Mouse (Mus musculus) stomach, postnatal 0 days (tissue): ENCODE results near the gene Tex261. TPM values are rescaled to one million over a fixed set of nuclear protein-coding genes. Genes with fewer than 3 reads are reported as not detected.

Source experiments
- ATAC-seq: fragments of 200-750 bp; cut with Nextera tagmentation; 2 replicates; pipeline ENCODE4 v1.8.0; 2017; ENCODE audit not compliant: low FRiP score, low TSS enrichment
- DNase-seq: peaks from one replicate; pipeline ENCODE4 v3.0.0-alpha.2; 2016; ENCODE audit warnings: low spot score
- H3K27ac ChIP-seq: fragments of 300-500 bp; sonication (generic); replicated peaks from 2 replicates; pipeline ENCODE4 v1.5.1; 2014; ENCODE audit warnings: mild to moderate bottlenecking, control low read depth
- H3K27me3 ChIP-seq: fragments of 300-500 bp; sonication (generic); 2 replicates; pipeline ENCODE4 v1.6.1; 2014; ENCODE audit warnings: low read length; ENCODE audit not compliant: control insufficient read depth, insufficient read depth
- H3K36me3 ChIP-seq: fragments of 300-500 bp; sonication (generic); 2 replicates; pipeline ENCODE4 v1.6.1; 2014; ENCODE audit warnings: low read length, mixed read lengths; ENCODE audit not compliant: control insufficient read depth, insufficient read depth
- H3K4me1 ChIP-seq: fragments of 300-500 bp; sonication (generic); replicated peaks from 2 replicates; pipeline ENCODE4 v1.6.1; 2014; ENCODE audit warnings: antibody characterized with exemption; ENCODE audit not compliant: control insufficient read depth, insufficient read depth
- H3K4me2 ChIP-seq: fragments of 300-500 bp; sonication (generic); replicated peaks from 2 replicates; pipeline ENCODE4 v1.6.1; 2014; ENCODE audit warnings: low read depth, mild to moderate bottlenecking, control low read depth, moderate library complexity
- H3K4me3 ChIP-seq: fragments of 300-500 bp; sonication (generic); 2 replicates; pipeline ENCODE4 v1.5.1; 2014; ENCODE audit warnings: low read depth, low read length, control low read depth
- H3K9ac ChIP-seq: fragments of 300-500 bp; sonication (generic); 2 replicates; pipeline ENCODE4 v1.6.1; 2014; ENCODE audit warnings: mild to moderate bottlenecking, low read length, control low read depth, mixed read lengths
- H3K9me3 ChIP-seq: fragments of 300-500 bp; sonication (generic); 2 replicates; pipeline ENCODE4 v1.6.1; 2016; ENCODE audit warnings: low read length; ENCODE audit not compliant: control insufficient read depth
- CTCF ChIP-seq: IDR thresholded peaks from 2 replicates; pipeline ENCODE4 v1.5.1; 2016; ENCODE audit warnings: antibody characterized with exemption, low read depth, mild to moderate bottlenecking, moderate library complexity
- EP300 ChIP-seq: optimal IDR thresholded peaks from 2 replicates; pipeline ENCODE3; 2016; ENCODE audit warnings: antibody characterized with exemption
- WGBS: fragments of 180-500 bp; shearing (Covaris S2); extraction: QIAGEN DNeasy Blood & Tissue Kit; methylation state at CpG from one replicate; pipeline ENCODE4 v1.1.7; 2014; 5-methylcytosine and 5-hydroxymethylcytosine counted together
- polyA plus RNA-seq: library from polyadenylated mRNA; unstranded; fragments of >200 nt; fragmentation: Nextera tagmentation; extraction: Ambion mirVana; gene quantifications from 2 replicates; pipeline ENCODE4 v1.2.1, GENCODE M21; 2015

The Tex261 gene
- polyA plus RNA-seq, 1 experiment from 2014 or later, result 74.7 TPM

GRCm38 (mm10) chr6:83722526-83722925 is 53.1 kb downstream of the Tex261 start:
- H3K4me2 ChIP-seq, result no peak overlapping the region
- ATAC-seq (no peak), DNase-seq (no peak)
- no peaks in the 10 kb centered on the region for H3K9me3 ChIP-seq
- H3K27me3 ChIP-seq, result peaks cover 18% of the 10 kb centered on the region; the same call in 1 of the 2 replicates
- no peak for TF ChIP-seq EP300
- TF ChIP-seq CTCF, result no peak
- no peaks in the 10 kb centered on the region for H3K4me1 ChIP-seq
- WGBS, result 17% methylated on average over 6 of the region's 6 CpGs
- no peak overlapping the region for H3K9ac ChIP-seq
- H3K4me3 ChIP-seq, result no peak overlapping the region
- H3K27ac ChIP-seq, result no peak overlapping the region
- H3K36me3 ChIP-seq, result no peaks in the 10 kb centered on the region

Other genes with a start within 250 kb of the Tex261 start
- gene Actg2, start 239.5 kb downstream of the Tex261 start, polyA plus RNA-seq, result 2,872 and 3,802 TPM in 2 replicates
- gene Stambp, start 203.1 kb downstream of the Tex261 start, polyA plus RNA-seq, result 26.4 and 26.9 TPM in 2 replicates
- 0.11 and 0.15 TPM in 2 replicates for gene Clec4f, start 119.6 kb downstream of the Tex261 start, polyA plus RNA-seq
- gene Cd207, start 98.0 kb downstream of the Tex261 start, polyA plus RNA-seq, result not detected in 2 replicates
- 0.07 TPM in 1 of 2 replicates, not detected in the other for gene Vax2, start 64.5 kb downstream of the Tex261 start, polyA plus RNA-seq
- 0.08 and 0.30 TPM in 2 replicates for gene Atp6v1b1, start 32.8 kb downstream of the Tex261 start, polyA plus RNA-seq
- not detected in 2 replicates for gene Ankrd53, start 13.2 kb downstream of the Tex261 start, polyA plus RNA-seq
- 70.8 and 73.3 TPM in 2 replicates for gene Nagk, start 19.2 kb upstream of the Tex261 start, polyA plus RNA-seq
- gene Paip2b, start 55.9 kb upstream of the Tex261 start, polyA plus RNA-seq, result 7.1 and 9.1 TPM in 2 replicates
- gene Zfp638, start 91.3 kb upstream of the Tex261 start, polyA plus RNA-seq, result 19.9 and 21.1 TPM in 2 replicates
- 3.1 and 4.4 TPM in 2 replicates for gene Dysf, start 232.8 kb upstream of the Tex261 start, polyA plus RNA-seq